Mouse (Mus musculus) intestine, postnatal 0 days (tissue): ENCODE results near the gene Ubl3. TPM values are rescaled to one million over a fixed set of nuclear protein-coding genes. Genes with fewer than 3 reads are reported as not detected.

Experiments
- ATAC-seq: fragments of 200-750 bp; cut with Nextera tagmentation; 2 replicates; pipeline ENCODE4 v1.8.0; 2017; ENCODE audit warnings: mild to moderate bottlenecking, moderate TSS enrichment, moderate library complexity
- H3K27ac ChIP-seq: fragments of 300-500 bp; sonication (generic); 2 replicates; pipeline ENCODE4 v1.5.1; 2014; ENCODE audit warnings: mild to moderate bottlenecking, low read depth, low read length, moderate library complexity
- H3K27me3 ChIP-seq: fragments of 300-500 bp; sonication (generic); replicated peaks from 2 replicates; pipeline ENCODE4 v1.6.1; 2014; ENCODE audit warnings: low read length, mixed read lengths; ENCODE audit not compliant: control insufficient read depth, insufficient read depth
- H3K36me3 ChIP-seq: fragments of 300-500 bp; sonication (generic); 2 replicates; pipeline ENCODE4 v1.6.1; 2014; ENCODE audit warnings: mild to moderate bottlenecking, moderate library complexity; ENCODE audit not compliant: control insufficient read depth, insufficient read depth
- H3K4me1 ChIP-seq: fragments of 300-500 bp; sonication (generic); replicated peaks from 2 replicates; pipeline ENCODE4 v1.6.1; 2014; ENCODE audit warnings: antibody characterized with exemption, low read length, mixed read lengths; ENCODE audit not compliant: control insufficient read depth, insufficient read depth
- H3K4me2 ChIP-seq: fragments of 300-500 bp; sonication (generic); replicated peaks from 2 replicates; pipeline ENCODE4 v1.6.1; 2014; ENCODE audit warnings: low read depth, mild to moderate bottlenecking, moderate library complexity
- H3K4me3 ChIP-seq: fragments of 300-500 bp; sonication (generic); 2 replicates; pipeline ENCODE4 v1.5.1; 2014; ENCODE audit warnings: low read depth, low read length
- H3K9ac ChIP-seq: fragments of 300-500 bp; sonication (generic); 2 replicates; pipeline ENCODE4 v1.6.1; 2014; ENCODE audit warnings: mild to moderate bottlenecking, low read depth, low read length
- H3K9me3 ChIP-seq: fragments of 300-500 bp; sonication (generic); 2 replicates; pipeline ENCODE4 v1.6.1; 2016; ENCODE audit warnings: mixed run types; ENCODE audit not compliant: control insufficient read depth
- CTCF ChIP-seq: sonication (generic); IDR thresholded peaks from 2 replicates; pipeline ENCODE4 v1.5.1; 2016; ENCODE audit warnings: low read depth, mild to moderate bottlenecking, control low read depth, antibody characterized with exemption, moderate library complexity
- WGBS: fragments of 180-500 bp; shearing (Covaris S2); extraction: QIAGEN DNeasy Blood & Tissue Kit; methylation state at CpG from one replicate; pipeline ENCODE4 v1.1.7; 2014; 5-methylcytosine and 5-hydroxymethylcytosine counted together
- polyA plus RNA-seq: library from polyadenylated mRNA; unstranded; fragments of >200 nt; fragmentation: Nextera tagmentation; extraction: Ambion mirVana; gene quantifications from 2 replicates; pipeline ENCODE4 v1.2.1, GENCODE M21; 2015

Ubl3 gene
- polyA plus RNA-seq, 1 experiment from 2014 or later: 87.7 TPM

GRCm38 (mm10) chr5:148565636-148566035 lies 13.0 kb upstream of the Ubl3 start:
- 0 out of 2 replicates have a peak, but pooled peaks cover 2% of the 10 kb centered on the region for H3K4me1 ChIP-seq
- H3K27ac ChIP-seq: no peak overlapping the region
- no peak overlapping the region for H3K4me2 ChIP-seq
- H3K27me3 ChIP-seq: no peaks in the 10 kb centered on the region
- H3K9me3 ChIP-seq: no peaks in the 10 kb centered on the region
- 41% methylated on average over 6 of the region's 6 CpGs for WGBS
- no peak overlapping the region for H3K4me3 ChIP-seq
- ATAC-seq: no peak
- TF ChIP-seq CTCF: no peak
- no peaks in the 10 kb centered on the region for H3K36me3 ChIP-seq
- no peak overlapping the region for H3K9ac ChIP-seq

- no peak for TF ChIP-seq CTCF
These were observed 11.5 kb upstream of the Ubl3 start for GRCm38 (mm10) chr5:148564073-148564472.

GRCm38 (mm10) chr5:148563281-148563680 lies 10.7 kb upstream of the Ubl3 start:
- Histone ChIP-seq H3K9ac (no peak overlapping the region), H3K36me3 (no peaks in the 10 kb centered on the region), H3K27me3 (no peaks in the 10 kb centered on the region), H3K27ac (no peak overlapping the region), H3K4me2 (no peak overlapping the region), H3K4me1 (0 out of 2 replicates have a peak, but pooled peaks cover 2% of the 10 kb centered on the region), H3K9me3 (no peaks in the 10 kb centered on the region), H3K4me3 (no peak overlapping the region)
- no peak for TF ChIP-seq CTCF
- 86% methylated on average over 3 of the region's 4 CpGs for WGBS
- no peak for ATAC-seq

More at GRCm38 (mm10) chr5:148564073-148564472, 11.5 kb upstream of the Ubl3 start:
- 80% methylated on average over 3 of the region's 3 CpGs for WGBS
- no peak for ATAC-seq
- Histone ChIP-seq H3K4me1 (0 out of 2 replicates have a peak, but pooled peaks cover 2% of the 10 kb centered on the region), H3K4me3 (no peak overlapping the region), H3K9me3 (no peaks in the 10 kb centered on the region), H3K27me3 (no peaks in the 10 kb centered on the region), H3K27ac (no peak overlapping the region), H3K36me3 (no peaks in the 10 kb centered on the region), H3K4me2 (no peak overlapping the region), H3K9ac (no peak overlapping the region)

GRCm38 (mm10) chr5:148562235-148562634 lies 9.6 kb upstream of the Ubl3 start:
- H3K36me3 ChIP-seq: no peaks in the 10 kb centered on the region
- no peak overlapping the region for H3K9ac ChIP-seq
- no peak for TF ChIP-seq CTCF
- no peaks in the 10 kb centered on the region for H3K9me3 ChIP-seq
- no peaks in the 10 kb centered on the region for H3K27me3 ChIP-seq
- no peak overlapping the region for H3K27ac ChIP-seq
- H3K4me1 ChIP-seq: 0 out of 2 replicates have a peak, but pooled peaks cover 2% of the 10 kb centered on the region
- no peak overlapping the region for H3K4me3 ChIP-seq
- no peak for ATAC-seq
- 84% methylated on average over 8 of the region's 8 CpGs for WGBS
- H3K4me2 ChIP-seq: no peak overlapping the region

- Histone ChIP-seq H3K9me3 (no peaks in the 10 kb centered on the region), H3K9ac (no peak overlapping the region), H3K27ac (no peak overlapping the region), H3K4me3 (no peak overlapping the region), H3K4me2 (no peak overlapping the region), H3K4me1 (0 out of 2 replicates have a peak, but pooled peaks cover 2% of the 10 kb centered on the region), H3K36me3 (no peaks in the 10 kb centered on the region), H3K27me3 (no peaks in the 10 kb centered on the region)
- no peak for ATAC-seq
- no peak for TF ChIP-seq CTCF
- 79% methylated on average over 15 of the region's 15 CpGs for WGBS
These were observed 6.8 kb upstream of the Ubl3 start for GRCm38 (mm10) chr5:148559261-148559958.

- WGBS: 89% methylated on average over 6 of the region's 6 CpGs
- Histone ChIP-seq H3K9ac (no peak overlapping the region), H3K27me3 (no peaks in the 10 kb centered on the region), H3K9me3 (no peaks in the 10 kb centered on the region), H3K36me3 (no peaks in the 10 kb centered on the region), H3K4me1 (0 out of 2 replicates have a peak, but pooled peaks cover 2% of the 10 kb centered on the region), H3K4me2 (no peak overlapping the region), H3K27ac (no peak overlapping the region), H3K4me3 (no peak overlapping the region)
- TF ChIP-seq CTCF: no peak
- ATAC-seq: no peak
These were observed 5.9 kb upstream of the Ubl3 start for GRCm38 (mm10) chr5:148558472-148558871.
